Mouse (Mus musculus) gastrocnemius, adult 18-20 months (tissue): ENCODE data around the gene Olfr678. TPM values are rescaled to one million over a fixed set of nuclear protein-coding genes. Genes with fewer than 3 reads are reported as not detected.
"Not testable (repeated sequence)": the region's sequence is repeated elsewhere in the genome, so short reads cannot be mapped to it uniquely, and the experiment has no call there.

Source experiments
- DNase-seq: peaks from one replicate; pipeline ENCODE4 v3.0.0; 2021; ENCODE audit warnings: low spot score
- long read RNA-seq, 2 experiments: library from polyadenylated mRNA; stranded (forward); transcript quantifications; one replicate each; pipeline ENCODE4 v2.0.0; 2021
- total RNA-seq, 2 experiments: library from RNA; stranded (reverse); gene quantifications; 2 replicates each; pipeline ENCODE4 v1.2.3; 2021

Olfr678 gene
- not detected for total RNA-seq
- long read RNA-seq, experiment 1 = 0 reads
- long read RNA-seq, experiment 2 = 0 reads

GRCm38 (mm10) chr7:105064175-105064574 lies at the start of gene Olfr678:
Gene Olfr678 (plus strand): TSS chr7:105064475.
- no peak for DNase-seq

DNA sequence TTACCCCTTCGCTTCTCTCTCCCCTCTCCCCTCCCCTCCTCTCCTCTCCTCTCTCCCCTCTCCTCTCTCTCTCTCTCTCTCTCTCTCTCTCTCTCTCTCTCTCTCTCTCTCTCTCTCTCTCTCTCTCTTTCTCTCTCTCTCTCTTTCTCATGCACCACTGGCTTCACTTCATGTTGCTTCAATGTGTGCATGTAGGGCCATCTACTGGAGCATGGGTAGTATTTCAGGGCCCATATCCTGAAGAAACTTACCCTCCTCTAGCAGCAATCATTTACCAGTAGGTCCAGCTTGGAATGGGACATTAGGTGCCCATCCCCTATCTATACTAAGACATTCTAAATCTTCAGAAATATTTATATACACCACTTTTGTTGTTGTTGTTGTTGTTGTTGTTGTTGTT lies 41.7 kb upstream of the Olfr678 start:
- no peak for DNase-seq

GRCm38 (mm10) chr7:105028360-105028759 lies 35.9 kb upstream of the Olfr678 start, which contains the start of gene Olfr675:
Gene Olfr675 (minus strand): TSS chr7:105028460.
- no peak for DNase-seq

GRCm38 (mm10) chr7:105032398-105032797 lies 31.9 kb upstream of the Olfr678 start, which contains the start of gene Olfr676:
Gene Olfr676 (plus strand): TSS chr7:105032698.
- DNase-seq = no peak

DNA sequence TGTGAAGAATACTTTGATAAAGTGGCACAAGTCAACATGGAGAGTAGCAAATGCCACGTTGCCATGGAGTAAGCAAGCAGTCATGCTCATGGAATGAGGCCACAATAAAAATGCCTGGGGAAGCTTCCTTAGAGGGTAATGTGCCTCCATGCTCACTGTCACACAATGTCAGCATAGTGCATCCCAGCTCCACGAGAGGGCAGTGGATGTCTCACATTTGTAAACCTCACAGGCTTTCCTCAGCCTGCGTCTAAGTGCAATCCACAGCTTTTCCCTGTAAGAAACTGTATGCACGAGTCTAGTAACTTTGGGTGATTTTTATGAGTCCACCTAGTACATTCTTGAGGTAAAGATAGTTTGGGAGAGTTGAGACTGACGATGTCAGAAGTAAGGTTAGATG lies 30.4 kb upstream of the Olfr678 start:
- not testable (repeated sequence) for DNase-seq

DNA sequence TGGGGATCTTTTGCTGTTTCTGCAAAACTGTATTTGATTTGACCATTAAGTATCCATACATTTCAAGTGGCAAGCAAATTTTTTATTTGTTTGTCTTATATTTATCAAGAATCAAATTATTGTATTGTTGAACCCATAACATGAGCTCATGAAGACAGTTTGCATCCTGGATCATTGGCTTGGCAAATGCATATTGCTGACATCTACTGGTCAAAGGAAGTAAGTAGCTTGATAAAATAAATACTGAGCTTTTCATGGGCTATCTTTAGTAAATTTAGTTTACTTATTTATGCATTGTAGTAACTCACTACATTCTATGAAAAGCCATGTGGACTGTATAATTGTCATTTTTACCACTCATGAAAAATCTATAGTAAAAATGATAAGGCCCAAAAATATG lies 5.3 kb upstream of the Olfr678 start:
- DNase-seq = no peak

DNA sequence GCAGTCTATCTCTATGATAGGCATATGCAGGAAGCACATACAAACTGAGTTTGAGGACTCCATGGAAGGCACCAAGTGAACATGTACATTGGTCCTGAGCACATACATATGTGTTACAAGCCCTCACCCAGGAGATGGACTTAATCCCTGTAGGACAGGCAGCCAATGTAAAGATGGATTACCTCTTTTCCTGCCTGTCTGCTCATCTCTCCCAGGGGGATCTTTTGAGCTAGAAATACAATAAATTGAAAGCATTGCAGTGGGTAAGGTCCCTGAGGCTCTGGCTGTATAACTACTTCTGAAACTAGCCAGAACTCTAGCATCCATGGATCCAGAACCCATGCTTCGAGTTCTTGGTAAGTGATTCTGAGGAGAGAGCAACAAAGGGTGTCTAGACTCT lies 16.6 kb downstream of the Olfr678 start, which contains the start of gene Olfr679:
TSS of gene Olfr679 (plus strand) at position 301 of the 400 bp plus-strand sequence.
- DNase-seq = no peak

DNA sequence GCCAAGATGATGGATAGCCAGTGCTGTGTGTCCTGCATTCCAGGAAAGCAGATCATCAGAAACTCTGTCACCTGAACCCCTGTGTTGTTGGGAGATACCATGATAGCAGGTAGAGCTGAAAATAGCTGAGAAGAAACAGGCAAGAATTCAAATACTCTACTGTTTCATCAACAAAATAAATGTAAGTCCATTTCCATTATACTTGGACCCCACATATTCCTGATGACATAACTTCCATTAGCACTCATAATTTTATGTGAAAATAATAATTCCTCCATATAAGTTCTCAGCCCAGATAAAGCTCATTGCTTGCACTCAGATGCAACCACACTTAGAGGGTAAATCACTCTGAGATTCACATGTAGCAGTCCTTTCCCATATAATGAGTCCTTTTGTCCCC lies 28.4 kb downstream of the Olfr678 start, which contains the start of gene Olfr680-ps1:
TSS of gene Olfr680-ps1 (minus strand) at position 101 of the 400 bp plus-strand sequence.
- DNase-seq = not testable (repeated sequence)

GRCm38 (mm10) chr7:105116536-105116935 lies 52.3 kb downstream of the Olfr678 start, which contains the start of gene Olfr681:
Gene Olfr681 (plus strand): TSS chr7:105116836.
- DNase-seq = no peak

Other genes starting within 250 kb of the Olfr678 start
- gene Usp17lb, start 221.9 kb upstream of the Olfr678 start, total RNA-seq = not detected
- not detected for gene Usp17la, start 207.5 kb upstream of the Olfr678 start, total RNA-seq
- gene Olfr665, start 186.4 kb upstream of the Olfr678 start, total RNA-seq = not detected
- gene Olfr666, start 168.5 kb upstream of the Olfr678 start, total RNA-seq = not detected
- not detected for gene Olfr667, start 143.0 kb upstream of the Olfr678 start, total RNA-seq
- gene Olfr668, start 136.4 kb upstream of the Olfr678 start, total RNA-seq = not detected
- gene Olfr669, start 130.2 kb upstream of the Olfr678 start, total RNA-seq = not detected
- gene Olfr670, start 101.9 kb upstream of the Olfr678 start, total RNA-seq = not detected
- gene Olfr671, start 85.3 kb upstream of the Olfr678 start, total RNA-seq = not detected
- gene Olfr672, start 62.4 kb upstream of the Olfr678 start, total RNA-seq = not detected
- gene Olfr675, start 36.0 kb upstream of the Olfr678 start, total RNA-seq = not detected
- gene Olfr676, start 31.8 kb upstream of the Olfr678 start, total RNA-seq = not detected
- gene Olfr677, start 13.1 kb upstream of the Olfr678 start, total RNA-seq = not detected
- gene Olfr679, start 16.7 kb downstream of the Olfr678 start, total RNA-seq = not detected
- not detected for gene Olfr680-ps1, start 28.3 kb downstream of the Olfr678 start, total RNA-seq
- gene Olfr681, start 52.4 kb downstream of the Olfr678 start, total RNA-seq = not detected
- gene Olfr683, start 82.5 kb downstream of the Olfr678 start, total RNA-seq = not detected
- not detected for gene Olfr684, start 99.2 kb downstream of the Olfr678 start, total RNA-seq
- gene Olfr685, start 121.5 kb downstream of the Olfr678 start, total RNA-seq = not detected
- gene Olfr686, start 143.0 kb downstream of the Olfr678 start, total RNA-seq = not detected
- not detected for gene Olfr688, start 223.6 kb downstream of the Olfr678 start, total RNA-seq
- not detected for gene Olfr689, start 246.7 kb downstream of the Olfr678 start, total RNA-seq